Mouse (Mus musculus): ENCODE results near the gene Wdr45. TPM values are rescaled to one million over a fixed set of nuclear protein-coding genes. Genes with fewer than 3 reads are reported as not detected.

Gene Wdr45
- polyA plus RNA-seq, 1 experiment from 2014 or later, result 23.6 TPM

DNA sequence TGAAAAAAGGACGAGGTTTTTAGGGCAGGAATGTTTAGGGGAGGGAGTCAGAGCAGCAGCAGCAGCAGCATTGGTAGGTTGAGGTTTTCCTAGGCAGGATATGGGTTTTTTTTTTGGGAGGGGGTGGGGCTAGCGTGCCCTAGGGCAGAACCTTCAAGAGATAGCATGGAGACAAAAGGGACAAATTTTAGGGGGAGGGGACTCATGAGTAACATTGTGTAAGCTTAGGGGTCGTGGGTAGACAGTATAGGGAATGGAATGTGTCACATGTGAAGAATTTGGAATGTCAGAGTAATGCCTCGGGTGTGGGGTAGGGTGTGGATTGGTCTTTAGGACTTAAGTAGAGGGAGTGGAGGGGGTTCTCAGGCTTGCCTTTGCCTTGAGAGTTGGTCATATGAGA, 8.6 kb downstream of the Wdr45 start:
- peak overlapping the region; percentile 56 for H3K4me3 ChIP-seq
- peak overlapping the region; percentile 51; the same call in 1 of the 2 replicates for H3K9ac ChIP-seq

DNA sequence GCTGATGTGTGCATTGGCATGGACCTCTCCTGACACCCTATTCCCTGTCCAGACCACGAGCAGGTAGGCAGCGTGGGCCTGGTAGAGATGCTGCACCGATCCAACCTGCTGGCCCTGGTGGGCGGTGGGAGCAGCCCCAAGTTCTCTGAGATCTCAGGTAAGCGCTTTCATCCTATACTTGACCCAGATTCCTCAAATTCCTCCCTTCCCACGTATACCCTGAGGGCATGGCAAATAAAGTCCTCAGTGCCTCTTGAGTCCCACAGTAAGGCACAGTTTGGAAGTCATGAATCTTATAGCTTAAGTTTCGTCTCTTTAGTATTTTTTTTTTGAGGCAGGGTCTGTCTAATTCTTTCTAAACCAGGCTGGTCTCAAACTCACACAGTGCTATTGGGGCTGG, 10.0 kb downstream of the Wdr45 start:
- ATAC-seq (ENCODE audit: low FRiP score), result no peak
- Histone ChIP-seq H3K4me2 (replicated peaks) (no peak overlapping the region), H3K36me3 (peaks cover 14% of the 10 kb centered on the region; the same call in 1 of the 2 replicates), H3K27me3 (no peaks in the 10 kb centered on the region), H3K4me1 (peaks cover 5% of the 10 kb centered on the region), H3K9ac (no peak overlapping the region), H3K4me3 (no peak overlapping the region), H3K9me3 (replicated peaks) (no peaks in the 10 kb centered on the region), H3K27ac (no peak overlapping the region)
- WGBS, result 81% methylated on average over 7 of the region's 7 CpGs

More for the DNA sequence above, 8.6 kb downstream of the Wdr45 start:
- peaks cover 14% of the 10 kb centered on the region; the same call in 1 of the 2 replicates for H3K36me3 ChIP-seq
- H3K9me3 ChIP-seq (replicated peaks), result no peaks in the 10 kb centered on the region
- 35% methylated on average over 4 of the region's 4 CpGs for WGBS
- H3K4me2 ChIP-seq (replicated peaks), result peak overlapping the region; percentile 62
- H3K27me3 ChIP-seq, result no peaks in the 10 kb centered on the region
- H3K4me1 ChIP-seq, result peaks cover 5% of the 10 kb centered on the region
- no peak for ATAC-seq (ENCODE audit: low FRiP score)
- H3K27ac ChIP-seq, result no peak overlapping the region

DNA sequence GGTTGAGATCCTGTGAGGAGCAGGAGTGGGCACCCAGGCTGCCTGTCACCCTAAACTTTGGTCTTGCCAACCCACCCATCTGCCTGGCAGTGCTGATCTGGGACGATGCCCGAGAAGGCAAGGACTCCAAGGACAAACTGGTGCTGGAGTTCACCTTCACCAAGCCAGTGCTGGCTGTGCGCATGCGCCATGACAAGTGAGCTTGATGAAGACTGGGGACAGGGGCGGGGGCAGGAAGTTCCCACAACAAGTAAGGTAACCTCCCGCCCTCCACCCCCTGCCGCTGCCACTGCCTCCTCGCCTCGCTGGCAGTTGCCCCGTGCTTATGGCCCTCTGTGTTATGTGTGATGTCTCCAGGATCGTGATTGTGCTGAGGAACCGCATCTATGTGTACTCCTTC, 11.7 kb downstream of the Wdr45 start:
- no peak for ATAC-seq (ENCODE audit: low FRiP score)

DNA sequence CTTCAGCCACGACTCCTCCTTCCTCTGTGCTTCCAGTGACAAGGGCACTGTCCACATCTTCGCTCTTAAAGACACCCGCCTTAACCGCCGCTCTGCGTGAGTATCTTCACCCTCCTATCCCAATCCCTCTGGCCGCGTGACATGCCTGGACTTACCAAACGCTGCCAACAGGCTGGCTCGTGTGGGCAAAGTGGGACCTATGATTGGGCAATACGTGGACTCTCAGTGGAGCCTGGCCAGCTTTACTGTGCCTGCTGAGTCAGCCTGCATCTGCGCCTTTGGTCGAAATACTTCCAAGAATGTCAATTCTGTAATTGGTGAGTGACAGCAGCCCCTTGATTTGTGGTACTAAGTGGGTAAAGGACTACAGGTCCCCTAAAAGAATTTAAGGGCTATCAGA, 13.0 kb downstream of the Wdr45 start:
- Histone ChIP-seq H3K4me3 (no peak overlapping the region), H3K27me3 (no peaks in the 10 kb centered on the region), H3K4me1 (peaks cover 8% of the 10 kb centered on the region), H3K36me3 (peaks cover 14% of the 10 kb centered on the region; the same call in 1 of the 2 replicates), H3K4me2 (replicated peaks) (no peak overlapping the region), H3K27ac (no peak overlapping the region), H3K9me3 (replicated peaks) (no peaks in the 10 kb centered on the region), H3K9ac (no peak overlapping the region)
- no peak for ATAC-seq (ENCODE audit: low FRiP score)
- 90% methylated on average over 13 of the region's 13 CpGs for WGBS

More for the DNA sequence above, 11.7 kb downstream of the Wdr45 start:
- H3K9ac ChIP-seq, result no peak overlapping the region
- H3K4me1 ChIP-seq, result peaks cover 8% of the 10 kb centered on the region
- no peak overlapping the region for H3K27ac ChIP-seq
- no peak overlapping the region for H3K4me3 ChIP-seq
- no peak overlapping the region for H3K4me2 ChIP-seq (replicated peaks)
- WGBS, result 87% methylated on average over 12 of the region's 12 CpGs
- peaks cover 14% of the 10 kb centered on the region; the same call in 1 of the 2 replicates for H3K36me3 ChIP-seq
- H3K9me3 ChIP-seq (replicated peaks), result no peaks in the 10 kb centered on the region
- no peaks in the 10 kb centered on the region for H3K27me3 ChIP-seq

DNA sequence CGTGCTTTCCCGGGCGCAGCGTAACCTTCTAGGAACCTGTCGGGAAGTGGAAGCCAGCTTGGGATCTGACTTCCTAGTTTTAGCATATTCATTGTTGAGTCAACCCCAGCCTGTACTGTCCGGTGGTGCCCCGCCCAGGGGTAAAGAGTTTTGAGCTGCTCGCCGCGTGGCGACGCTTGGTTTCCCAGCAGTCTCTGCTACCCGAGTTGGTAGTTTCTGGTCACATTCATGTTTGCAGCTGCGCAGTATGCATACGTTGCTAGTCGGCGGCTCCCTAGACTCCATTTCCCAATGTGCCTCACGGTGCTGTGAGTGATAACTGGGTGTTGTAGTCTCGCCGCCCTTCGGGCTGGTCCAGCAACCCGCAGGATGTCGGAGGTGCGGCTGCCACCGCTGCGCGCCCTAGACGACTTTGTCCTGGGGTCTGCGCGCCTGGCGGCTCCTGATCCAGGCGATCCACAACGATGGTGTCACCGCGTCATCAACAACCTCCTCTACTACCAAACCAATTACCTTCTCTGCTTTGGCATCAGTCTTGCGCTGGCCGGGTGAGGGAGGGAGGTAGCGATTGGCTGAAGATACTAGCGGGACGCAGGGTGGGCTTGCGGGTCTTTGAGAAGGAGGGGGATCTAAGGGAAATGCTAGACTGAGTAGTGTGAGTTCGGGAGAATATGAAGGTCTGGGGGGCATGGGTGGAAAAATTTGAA, 14.2 kb downstream of the Wdr45 start, which contains the start of gene Praf2:
TSS of gene Praf2 (plus strand) at position 225 of the 707 bp plus-strand sequence.
- peak; percentile 95 for ATAC-seq (ENCODE audit: low FRiP score)
- peak within 1 kb of the TSS; percentile 41 for H3K4me3 ChIP-seq
- peak within 1 kb of the TSS; percentile 56 for H3K4me2 ChIP-seq (replicated peaks)
- 20% methylated on average over 42 of the region's 42 CpGs for WGBS
- no peaks in the 10 kb centered on the region for H3K9me3 ChIP-seq (replicated peaks)
- H3K36me3 ChIP-seq, result peaks cover 14% of the 10 kb centered on the region
- peaks cover 4% of the 10 kb centered on the region; the same call in 1 of the 2 replicates for H3K4me1 ChIP-seq
- H3K27me3 ChIP-seq, result no peaks in the 10 kb centered on the region
- H3K27ac ChIP-seq, result peak within 1 kb of the TSS; percentile 72; the same call in 1 of the 2 replicates
- H3K9ac ChIP-seq, result peak within 1 kb of the TSS; percentile 55

DNA sequence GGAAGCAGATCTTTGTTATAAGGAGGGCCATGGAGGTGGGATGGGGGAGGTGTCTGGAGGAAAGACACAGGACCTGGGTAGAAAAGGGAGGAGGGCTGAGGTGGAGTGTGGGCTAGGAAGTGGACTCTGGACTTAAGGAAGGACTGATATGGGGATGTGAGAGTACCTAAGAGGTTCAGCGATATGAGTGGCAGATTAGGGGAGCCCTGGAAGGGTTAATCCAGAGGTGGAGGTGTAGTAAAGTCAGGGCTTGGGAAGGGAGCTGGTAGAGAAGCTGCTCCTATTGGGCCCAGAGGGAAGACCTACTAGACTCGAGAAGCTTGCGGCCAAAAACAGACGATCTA, 14.8 kb downstream of the Wdr45 start:
- no peaks in the 10 kb centered on the region for H3K9me3 ChIP-seq (replicated peaks)
- peaks cover 4% of the 10 kb centered on the region; the same call in 1 of the 2 replicates for H3K4me1 ChIP-seq
- H3K9ac ChIP-seq, result peak overlapping the region; percentile 55
- no peaks in the 10 kb centered on the region for H3K27me3 ChIP-seq
- peak overlapping the region; percentile 56 for H3K4me2 ChIP-seq (replicated peaks)
- no peak; the same call in 1 of the 2 replicates for ATAC-seq (ENCODE audit: low FRiP score)
- peak overlapping the region; percentile 41 for H3K4me3 ChIP-seq
- peaks cover 14% of the 10 kb centered on the region for H3K36me3 ChIP-seq
- no peak overlapping the region for H3K27ac ChIP-seq
- WGBS, result 33% methylated on average over 4 of the region's 4 CpGs

DNA sequence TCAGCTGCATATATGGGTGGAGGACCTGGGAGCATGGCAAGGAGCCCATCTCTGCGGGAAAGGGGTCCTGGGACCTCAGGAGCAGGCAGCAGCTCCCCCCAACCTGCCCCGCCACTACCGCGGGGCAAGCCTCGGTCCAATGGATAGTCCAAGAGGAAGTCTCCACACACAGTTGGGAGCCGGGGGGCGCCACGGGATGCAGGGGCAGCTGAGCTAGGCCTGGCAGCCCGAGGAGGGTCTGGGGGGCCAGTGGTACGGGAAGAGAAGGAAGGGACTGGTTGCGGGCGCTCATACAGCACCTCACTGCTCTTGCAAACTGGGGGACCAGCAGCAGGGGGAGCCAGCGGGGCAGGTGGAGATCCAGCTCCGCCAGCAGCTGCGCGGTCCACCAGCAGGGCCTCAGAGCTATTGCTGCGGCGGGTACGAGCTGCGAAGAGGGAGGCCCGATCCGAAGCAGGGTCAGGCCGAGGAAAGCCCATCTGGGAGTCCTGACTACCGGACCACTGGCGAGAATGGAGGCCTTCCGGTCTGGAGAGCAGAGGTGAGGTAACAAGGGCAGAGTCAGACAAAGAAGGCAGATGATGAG, 19.5 kb downstream of the Wdr45 start:
- WGBS, result 38% methylated on average over 24 of the region's 26 CpGs
- no peaks in the 10 kb centered on the region for H3K27me3 ChIP-seq
- no peak overlapping the region for H3K4me3 ChIP-seq
- ATAC-seq (ENCODE audit: low FRiP score), result no peak
- H3K27ac ChIP-seq, result no peak overlapping the region
- peaks cover 4% of the 10 kb centered on the region; the same call in 1 of the 2 replicates for H3K4me1 ChIP-seq
- H3K9me3 ChIP-seq (replicated peaks), result no peaks in the 10 kb centered on the region
- no peak overlapping the region for H3K4me2 ChIP-seq (replicated peaks)
- H3K36me3 ChIP-seq, result peaks cover 11% of the 10 kb centered on the region; the same call in 1 of the 2 replicates
- no peak overlapping the region for H3K9ac ChIP-seq

DNA sequence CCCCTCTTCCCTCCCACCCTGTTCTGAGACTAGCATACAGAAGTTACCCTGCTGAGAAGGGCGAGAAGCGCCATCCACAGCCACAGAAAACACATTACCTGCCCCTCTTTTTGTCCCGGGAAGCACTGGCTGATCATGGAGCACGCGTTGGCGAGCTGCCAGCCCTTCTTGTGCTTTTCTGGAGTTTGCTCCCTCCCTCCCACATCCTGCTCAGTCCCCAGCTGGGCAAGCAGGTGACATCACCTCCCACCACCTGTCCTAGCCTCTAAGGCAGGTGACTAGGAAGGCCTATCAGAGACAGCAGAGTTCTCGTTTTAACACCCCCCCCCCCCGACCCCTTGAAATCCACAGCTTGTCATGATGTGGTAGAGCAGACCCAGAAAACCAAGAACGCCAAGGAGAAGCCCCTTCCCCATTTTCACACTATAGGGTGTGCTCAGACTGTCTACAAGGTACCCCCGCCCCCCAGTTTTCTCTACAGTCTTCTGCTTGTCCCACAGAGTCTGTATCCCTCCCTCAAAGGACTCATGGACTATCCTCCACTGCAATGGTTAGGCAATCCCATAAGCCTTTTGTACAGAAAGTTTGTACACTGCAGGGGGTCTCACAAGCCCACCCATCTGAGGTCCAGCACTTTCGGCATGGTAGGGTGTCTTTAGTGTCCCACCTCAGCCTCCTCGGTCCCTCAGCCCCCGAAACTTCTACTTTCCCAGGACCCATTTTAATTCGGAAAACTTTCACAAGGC, 25.4 kb downstream of the Wdr45 start:
- H3K27ac ChIP-seq, result no peak overlapping the region
- H3K27me3 ChIP-seq, result no peaks in the 10 kb centered on the region
- WGBS, result 69% methylated on average over 14 of the region's 14 CpGs
- no peak overlapping the region for H3K4me3 ChIP-seq
- no peak overlapping the region for H3K4me2 ChIP-seq (replicated peaks)
- H3K9me3 ChIP-seq (replicated peaks), result no peaks in the 10 kb centered on the region
- no peak for ATAC-seq (ENCODE audit: low FRiP score)
- H3K9ac ChIP-seq, result no peak overlapping the region
- 0 out of 2 replicates have a peak, but pooled peaks cover 11% of the 10 kb centered on the region for H3K36me3 ChIP-seq
- no peaks in the 10 kb centered on the region for H3K4me1 ChIP-seq

DNA sequence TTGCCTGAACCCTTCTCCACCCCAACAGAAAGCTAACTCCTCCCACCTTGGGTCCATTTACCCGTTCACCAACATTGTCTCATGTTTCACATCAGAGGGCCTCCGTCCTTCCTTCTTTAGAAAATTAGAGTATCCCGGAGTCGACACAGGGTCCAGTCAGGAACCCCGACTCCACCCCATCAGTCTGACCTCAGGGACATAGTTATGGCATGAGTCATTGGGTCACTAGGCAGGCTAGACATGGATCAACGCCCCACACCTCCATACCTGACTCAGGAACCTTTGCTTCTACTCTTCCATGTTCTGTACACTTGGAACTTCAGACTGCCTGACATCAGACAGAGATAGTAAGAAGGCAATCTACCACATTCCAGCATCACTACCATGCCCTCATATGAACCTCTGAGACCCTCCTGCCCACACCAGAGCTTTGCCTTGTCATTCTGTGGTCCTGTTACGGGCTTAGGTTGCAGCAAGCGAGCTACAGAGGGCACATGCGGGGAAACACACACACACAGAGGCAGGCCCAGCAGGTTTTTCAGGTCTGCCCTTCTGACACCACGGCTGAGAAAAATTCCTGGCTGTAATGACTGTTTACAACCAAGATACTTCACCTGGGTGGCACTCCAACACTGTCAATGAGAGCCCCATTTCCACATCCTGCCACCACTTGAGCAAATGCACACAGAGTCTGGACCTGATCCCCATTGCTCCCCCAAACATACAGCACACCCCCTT, 26.1 kb downstream of the Wdr45 start:
- no peak for ATAC-seq (ENCODE audit: low FRiP score)
- H3K4me1 ChIP-seq, result no peaks in the 10 kb centered on the region
- H3K27me3 ChIP-seq, result no peaks in the 10 kb centered on the region
- no peak overlapping the region for H3K9ac ChIP-seq
- H3K36me3 ChIP-seq, result 0 out of 2 replicates have a peak, but pooled peaks cover 11% of the 10 kb centered on the region
- no peak overlapping the region for H3K27ac ChIP-seq
- no peaks in the 10 kb centered on the region for H3K9me3 ChIP-seq (replicated peaks)
- H3K4me3 ChIP-seq, result no peak overlapping the region
- H3K4me2 ChIP-seq (replicated peaks), result no peak overlapping the region
- 65% methylated on average over 10 of the region's 10 CpGs for WGBS

DNA sequence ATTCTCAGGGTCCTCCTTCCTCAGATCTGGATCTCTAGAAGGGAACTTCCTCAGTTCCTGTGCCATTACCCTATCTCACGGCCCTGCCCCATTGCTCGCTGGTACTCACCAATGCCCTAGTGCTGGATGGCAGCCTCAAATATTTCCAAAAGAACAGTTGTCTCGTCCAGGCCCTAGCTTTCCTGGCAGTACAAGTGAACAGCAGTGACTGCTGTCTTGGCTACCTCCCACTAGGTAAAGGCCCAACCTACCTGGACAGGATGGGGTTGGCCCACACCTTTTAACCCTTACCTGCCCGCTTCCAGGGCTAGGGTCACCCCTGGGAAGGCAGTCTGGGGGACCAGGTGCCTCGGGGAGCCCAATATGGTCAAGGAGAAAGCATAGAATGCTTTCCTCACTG, 27.0 kb downstream of the Wdr45 start:
- WGBS, result 79% methylated on average over 5 of the region's 5 CpGs
- H3K4me1 ChIP-seq, result no peaks in the 10 kb centered on the region

DNA sequence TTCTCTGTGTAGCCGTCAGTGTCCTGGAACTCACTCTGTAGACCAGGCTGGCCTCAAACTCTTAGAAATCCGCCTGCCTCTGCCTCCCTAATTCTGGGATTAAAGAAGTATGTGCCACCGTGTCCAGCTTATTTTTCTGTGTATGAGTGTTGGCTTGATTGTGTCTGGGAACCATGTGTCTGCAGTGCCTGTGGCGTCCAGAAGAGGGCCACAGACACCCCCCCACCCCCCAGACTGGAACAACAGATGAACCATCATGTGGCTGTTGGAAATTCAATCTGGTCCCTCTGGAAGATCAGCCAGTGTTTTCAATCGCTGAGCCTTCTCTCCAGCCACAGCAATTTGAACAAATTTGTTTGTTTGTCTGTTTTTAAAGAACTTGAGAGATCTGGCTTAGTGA, 29.3 kb downstream of the Wdr45 start:
- no peaks in the 10 kb centered on the region for H3K36me3 ChIP-seq
- no peak overlapping the region for H3K9ac ChIP-seq
- H3K27me3 ChIP-seq, result no peaks in the 10 kb centered on the region
- no peaks in the 10 kb centered on the region for H3K4me1 ChIP-seq
- 47% methylated on average over 5 of the region's 5 CpGs for WGBS
- H3K4me3 ChIP-seq, result no peak overlapping the region
- H3K9me3 ChIP-seq (replicated peaks), result no peaks in the 10 kb centered on the region
- ATAC-seq (ENCODE audit: low FRiP score), result no peak
- H3K4me2 ChIP-seq (replicated peaks), result no peak overlapping the region
- H3K27ac ChIP-seq, result no peak overlapping the region

More for the DNA sequence above, 27.0 kb downstream of the Wdr45 start:
- Histone ChIP-seq H3K27ac (no peak overlapping the region), H3K9me3 (replicated peaks) (no peaks in the 10 kb centered on the region), H3K4me2 (replicated peaks) (no peak overlapping the region), H3K36me3 (0 out of 2 replicates have a peak, but pooled peaks cover 11% of the 10 kb centered on the region), H3K4me3 (no peak overlapping the region), H3K9ac (no peak overlapping the region), H3K27me3 (no peaks in the 10 kb centered on the region)
- no peak for ATAC-seq (ENCODE audit: low FRiP score)
